ENCODE assay signal across 8 mouse cellular contexts in genomic region chr11:16752007-16752348, GRCm38 (mm10). TPM values are rescaled to one million over a fixed set of nuclear protein-coding genes. Genes with fewer than 3 reads are reported as not detected.
DNase-seq lines count a peak whose midpoint lies in the region; ATAC-seq and TF ChIP-seq lines count a peak whose summit lies in the region.

Egfr (plus strand) TSS chr11:16752203.

- ATAC-seq in forebrain, embryonic 14.5 days: peak; percentile 89
- peak; percentile 92 for ATAC-seq in lung, embryonic 14.5 days (ENCODE audit: insufficient read depth)

- no peaks in the 10 kb centered on the region for H3K9me3 ChIP-seq in forebrain, embryonic 14.5 days (replicated peaks; ENCODE audit: control insufficient read depth, low read length)
- no peaks in the 10 kb centered on the region for H3K9me3 ChIP-seq in lung, embryonic 14.5 days (ENCODE audit: low read depth, low read length)

- no peak for TF ChIP-seq CTCF in bone marrow, adult 2 months (IDR thresholded peaks at IDR 0.05; ENCODE audit: control insufficient read depth, insufficient read depth, low read length)
- no peak; the same call in 1 of the 2 replicates for TF ChIP-seq CTCF in lung, embryonic 14.5 days (IDR thresholded peaks at IDR 0.05; ENCODE audit: low read depth)

- TF ChIP-seq POLR2A in bone marrow, adult 2 months (IDR thresholded peaks at IDR 0.05; ENCODE audit: borderline replicate concordance, control insufficient read depth, low read depth, low read length): no peak

- H3K36me3 ChIP-seq in forebrain, embryonic 14.5 days (ENCODE audit: control insufficient read depth, insufficient read depth, low read length): no peaks in the 10 kb centered on the region
- H3K36me3 ChIP-seq in lung, embryonic 14.5 days (ENCODE audit: insufficient read depth): no peaks in the 10 kb centered on the region

- peak; percentile 47 for DNase-seq in ES-CJ7 (ENCODE audit: low read depth, low spot score)
- DNase-seq in forebrain, embryonic 14.5 days (ENCODE audit: low spot score): peak; percentile 46
- peak; percentile 72 for DNase-seq in heart, postnatal 25 days (ENCODE audit: low spot score)
- DNase-seq in layer of hippocampus, adult 18-20 months (ENCODE audit: low spot score in 2 of 2): peak in 1 of 2 experiments; percentile 39
- DNase-seq in lung, embryonic 14.5 days: peak; percentile 78
- peak; percentile 83 for DNase-seq in ovary, postnatal 36 days (ENCODE audit: low spot score)
- DNase-seq in T-cell, adult 2 months (ENCODE audit: low spot score): no peak

- H3K4me1 ChIP-seq in bone marrow, adult 2 months (ENCODE audit: control insufficient read depth, insufficient read depth, low read length): no peaks in the 10 kb centered on the region
- H3K4me1 ChIP-seq in forebrain, embryonic 14.5 days (ENCODE audit: control insufficient read depth, insufficient read depth, low read length): peaks cover 6% of the 10 kb centered on the region; the same call in 1 of the 2 replicates
- H3K4me1 ChIP-seq in lung, embryonic 14.5 days (ENCODE audit: insufficient read depth): peaks cover 9% of the 10 kb centered on the region; the same call in 1 of the 2 replicates

- H3K4me2 ChIP-seq in forebrain, embryonic 14.5 days (ENCODE audit: low read length): peak within 1 kb of the TSS; percentile 98
- H3K4me2 ChIP-seq in lung, embryonic 14.5 days: peak within 1 kb of the TSS; percentile 88

- WGBS in bone marrow, adult 2 months: 6% methylated on average over 21 of the region's 21 CpGs
- 0% methylated on average over 21 of the region's 21 CpGs for WGBS in forebrain, embryonic 14.5 days
- WGBS in lung, embryonic 14.5 days: under 1% methylated on average over 21 of the region's 21 CpGs

- intact Hi-C loops in heart, postnatal 25 days (cut with DNase I): loop anchor here (10.0 kb wide), 1 partner anchor 113 kb away; no protein-coding TSS in a partner anchor

- peak within 1 kb of the TSS; percentile 27; the same call in 1 of the 2 replicates for H3K27ac ChIP-seq in bone marrow, adult 2 months (ENCODE audit: control insufficient read depth, insufficient read depth, low read depth, low read length, poor library complexity)
- no peak within 1 kb of the TSS for H3K27ac ChIP-seq in forebrain, embryonic 14.5 days (ENCODE audit: low read depth, low read length)
- peak within 1 kb of the TSS; percentile 58; the same call in 1 of the 2 replicates for H3K27ac ChIP-seq in lung, embryonic 14.5 days (ENCODE audit: low read depth)

- H3K9ac ChIP-seq in forebrain, embryonic 14.5 days (ENCODE audit: low read length): peak within 1 kb of the TSS; percentile 49
- H3K9ac ChIP-seq in lung, embryonic 14.5 days: peak within 1 kb of the TSS; percentile 69

- H3K4me3 ChIP-seq in bone marrow, adult 2 months (replicated peaks; ENCODE audit: control insufficient read depth, low read depth, low read length): peak within 1 kb of the TSS; percentile 30
- H3K4me3 ChIP-seq in forebrain, embryonic 14.5 days (ENCODE audit: low read depth, low read length): peak within 1 kb of the TSS; percentile 46
- peak within 1 kb of the TSS; percentile 68 for H3K4me3 ChIP-seq in lung, embryonic 14.5 days (ENCODE audit: low read depth, low read length)

- peaks cover 30% of the 10 kb centered on the region for H3K27me3 ChIP-seq in forebrain, embryonic 14.5 days (replicated peaks; ENCODE audit: control insufficient read depth, insufficient read depth, low read length)
- no peaks in the 10 kb centered on the region for H3K27me3 ChIP-seq in lung, embryonic 14.5 days (ENCODE audit: insufficient read depth, low read length)

RNA-seq across cellular contexts. Expression of gene Egfr, which starts in this region (rescaled TPM):
- 1.4 and 1.6 TPM in 2 replicates for polyA plus RNA-seq in bone marrow, adult 2 months (2011; ENCODE audit: insufficient read depth, insufficient read length, low replicate concordance, missing spikeins)
- polyA plus RNA-seq in forebrain, embryonic 14.5 days (2014; fragmentation: Nextera tagmentation; extraction: Ambion mirVana): 2.1 and 3.9 TPM in 2 replicates
- total RNA-seq in heart, postnatal 25 days (2021): 1 to 10 TPM; 7.6 to 7.7 TPM
- 10 to 100 TPM; 13.0 to 13.2 TPM for total RNA-seq in layer of hippocampus, adult 18-20 months (2021)
- polyA plus RNA-seq in lung, embryonic 14.5 days (2014; fragmentation: Nextera tagmentation; extraction: Ambion mirVana): 9.2 and 11.5 TPM in 2 replicates
